Mouse (Mus musculus): ENCODE measurements at regions not wholly inside any gene's neighbourhood (a gene's known extent, or its start where the extent isn't known, plus 50 kb on each side); places are given as distances from the start of the nearest gene placed in this dataset.

- H3K4me2 ChIP-seq (replicated peaks): peak overlapping the region; percentile 44
- ATAC-seq (replicated peaks): peak; percentile 87
- H3K4me3 ChIP-seq: peak overlapping the region; percentile 24
- H3K36me3 ChIP-seq: no peaks in the 10 kb centered on the region
- under 1% methylated on average over 23 of the region's 23 CpGs for WGBS
- peaks cover 3% of the 10 kb centered on the region; the same call in 1 of the 2 replicates for H3K4me1 ChIP-seq
- H3K27ac ChIP-seq (replicated peaks): no peak overlapping the region
- H3K9ac ChIP-seq (replicated peaks): peak overlapping the region; percentile 24
- H3K9me3 ChIP-seq: no peaks in the 10 kb centered on the region
- H3K27me3 ChIP-seq: peaks cover 35% of the 10 kb centered on the region
These were observed 100.7 kb downstream of the Chic2 start for GRCm38 (mm10) chr5:74943737-74944403.

GRCm38 (mm10) chr5:74941426-74941825 lies 103.1 kb downstream of the Chic2 start:
- H3K9ac ChIP-seq (replicated peaks): no peak overlapping the region
- H3K9me3 ChIP-seq: no peaks in the 10 kb centered on the region
- H3K27ac ChIP-seq (replicated peaks): no peak overlapping the region
- H3K4me2 ChIP-seq (replicated peaks): no peak overlapping the region
- ATAC-seq (replicated peaks): no peak
- H3K4me3 ChIP-seq: no peak overlapping the region
- H3K36me3 ChIP-seq: no peaks in the 10 kb centered on the region
- WGBS: 2% methylated on average over 13 of the region's 13 CpGs
- H3K27me3 ChIP-seq: peaks cover 32% of the 10 kb centered on the region
- peaks cover 3% of the 10 kb centered on the region; the same call in 1 of the 2 replicates for H3K4me1 ChIP-seq

- Histone ChIP-seq H3K4me3 (no peak overlapping the region), H3K9ac (replicated peaks) (no peak overlapping the region), H3K27ac (replicated peaks) (no peak overlapping the region), H3K4me1 (no peaks in the 10 kb centered on the region), H3K36me3 (no peaks in the 10 kb centered on the region), H3K9me3 (no peaks in the 10 kb centered on the region), H3K27me3 (peaks cover 10% of the 10 kb centered on the region; the same call in 1 of the 2 replicates), H3K4me2 (replicated peaks) (no peak overlapping the region)
- ATAC-seq (replicated peaks): no peak
- WGBS: 45% methylated on average over 7 of the region's 7 CpGs
These were observed 107.1 kb downstream of the Chic2 start for GRCm38 (mm10) chr5:74937416-74937940.

- Histone ChIP-seq H3K27ac (replicated peaks) (no peak overlapping the region), H3K9ac (replicated peaks) (no peak overlapping the region), H3K9me3 (no peaks in the 10 kb centered on the region), H3K27me3 (peaks cover 5% of the 10 kb centered on the region; the same call in 1 of the 2 replicates), H3K4me1 (no peaks in the 10 kb centered on the region), H3K4me3 (no peak overlapping the region), H3K4me2 (replicated peaks) (no peak overlapping the region), H3K36me3 (no peaks in the 10 kb centered on the region)
- ATAC-seq (replicated peaks): no peak
- WGBS: 90% methylated on average over 5 of the region's 5 CpGs
These were observed 108.5 kb downstream of the Chic2 start for GRCm38 (mm10) chr5:74936087-74936486.

GRCm38 (mm10) chr5:74935676-74936075 lies 108.9 kb downstream of the Chic2 start:
- Histone ChIP-seq H3K27ac (replicated peaks) (no peak overlapping the region), H3K4me2 (replicated peaks) (no peak overlapping the region), H3K36me3 (no peaks in the 10 kb centered on the region), H3K9me3 (no peaks in the 10 kb centered on the region), H3K27me3 (peaks cover 1% of the 10 kb centered on the region; the same call in 1 of the 2 replicates), H3K4me3 (no peak overlapping the region), H3K9ac (replicated peaks) (no peak overlapping the region), H3K4me1 (no peaks in the 10 kb centered on the region)
- ATAC-seq (replicated peaks): no peak
- WGBS: 88% methylated on average over 8 of the region's 8 CpGs

- no peak for ATAC-seq (replicated peaks)
- H3K4me1 ChIP-seq: no peaks in the 10 kb centered on the region
- 91% methylated on average over 3 of the region's 3 CpGs for WGBS
- no peak overlapping the region for H3K4me2 ChIP-seq (replicated peaks)
- no peaks in the 10 kb centered on the region for H3K27me3 ChIP-seq
- H3K27ac ChIP-seq (replicated peaks): no peak overlapping the region
- no peaks in the 10 kb centered on the region for H3K9me3 ChIP-seq
- no peaks in the 10 kb centered on the region for H3K36me3 ChIP-seq
- no peak overlapping the region for H3K9ac ChIP-seq (replicated peaks)
- no peak overlapping the region for H3K4me3 ChIP-seq
These were observed 111.3 kb downstream of the Chic2 start for GRCm38 (mm10) chr5:74933276-74933675.

GRCm38 (mm10) chr5:74932206-74932605 lies 112.4 kb downstream of the Chic2 start:
- Histone ChIP-seq H3K4me3 (no peak overlapping the region), H3K27me3 (no peaks in the 10 kb centered on the region), H3K4me1 (no peaks in the 10 kb centered on the region), H3K9ac (replicated peaks) (no peak overlapping the region), H3K27ac (replicated peaks) (no peak overlapping the region), H3K36me3 (no peaks in the 10 kb centered on the region), H3K4me2 (replicated peaks) (no peak overlapping the region), H3K9me3 (no peaks in the 10 kb centered on the region)
- WGBS: 88% methylated on average over 13 of the region's 13 CpGs
- ATAC-seq (replicated peaks): no peak

- Histone ChIP-seq H3K4me3 (no peak overlapping the region), H3K4me1 (no peaks in the 10 kb centered on the region), H3K27ac (replicated peaks) (no peak overlapping the region), H3K36me3 (no peaks in the 10 kb centered on the region), H3K4me2 (replicated peaks) (no peak overlapping the region), H3K9me3 (no peaks in the 10 kb centered on the region), H3K27me3 (no peaks in the 10 kb centered on the region), H3K9ac (replicated peaks) (no peak overlapping the region)
- 90% methylated on average over 12 of the region's 12 CpGs for WGBS
- no peak for ATAC-seq (replicated peaks)
These were observed 112.8 kb downstream of the Chic2 start for GRCm38 (mm10) chr5:74931765-74932164.

- Histone ChIP-seq H3K9me3 (no peaks in the 10 kb centered on the region), H3K4me2 (replicated peaks) (no peak overlapping the region), H3K4me3 (no peak overlapping the region), H3K27ac (replicated peaks) (no peak overlapping the region), H3K36me3 (no peaks in the 10 kb centered on the region), H3K27me3 (no peaks in the 10 kb centered on the region), H3K9ac (replicated peaks) (no peak overlapping the region), H3K4me1 (no peaks in the 10 kb centered on the region)
- 82% methylated on average over 2 of the region's 2 CpGs for WGBS
- no peak for ATAC-seq (replicated peaks)
These were observed 117.0 kb downstream of the Chic2 start for GRCm38 (mm10) chr5:74927543-74927942.

- H3K9me3 ChIP-seq: no peaks in the 10 kb centered on the region
- H3K27ac ChIP-seq (replicated peaks): no peak overlapping the region
- ATAC-seq (replicated peaks): no peak
- no peak overlapping the region for H3K4me3 ChIP-seq
- no peak overlapping the region for H3K9ac ChIP-seq (replicated peaks)
- 90% methylated on average over 10 of the region's 10 CpGs for whole genome bisulfite sequencing
- H3K4me2 ChIP-seq (replicated peaks): no peak overlapping the region
- no peaks in the 10 kb centered on the region for H3K36me3 ChIP-seq
- no peaks in the 10 kb centered on the region for H3K27me3 ChIP-seq
- H3K4me1 ChIP-seq: no peaks in the 10 kb centered on the region
These were observed 118.8 kb downstream of the Chic2 start for GRCm38 (mm10) chr5:74925769-74926168.

- H3K9me3 ChIP-seq: no peaks in the 10 kb centered on the region
- 87% methylated on average over 4 of the region's 4 CpGs for WGBS
- H3K27ac ChIP-seq (replicated peaks): no peak overlapping the region
- no peaks in the 10 kb centered on the region for H3K4me1 ChIP-seq
- no peak overlapping the region for H3K4me2 ChIP-seq (replicated peaks)
- no peak overlapping the region for H3K9ac ChIP-seq (replicated peaks)
- ATAC-seq (replicated peaks): no peak
- H3K4me3 ChIP-seq: no peak overlapping the region
- no peaks in the 10 kb centered on the region for H3K27me3 ChIP-seq
- no peaks in the 10 kb centered on the region for H3K36me3 ChIP-seq
These were observed 120.5 kb downstream of the Chic2 start for GRCm38 (mm10) chr5:74924031-74924533.

GRCm38 (mm10) chr5:74923337-74923736 lies 121.2 kb downstream of the Chic2 start:
- Histone ChIP-seq H3K4me1 (no peaks in the 10 kb centered on the region), H3K27me3 (no peaks in the 10 kb centered on the region), H3K9me3 (no peaks in the 10 kb centered on the region), H3K9ac (replicated peaks) (no peak overlapping the region), H3K4me3 (no peak overlapping the region), H3K36me3 (no peaks in the 10 kb centered on the region), H3K4me2 (replicated peaks) (no peak overlapping the region), H3K27ac (replicated peaks) (no peak overlapping the region)
- no peak for ATAC-seq (replicated peaks)
- WGBS: 79% methylated on average over 2 of the region's 2 CpGs

- H3K4me1 ChIP-seq: no peaks in the 10 kb centered on the region
- H3K9me3 ChIP-seq: no peaks in the 10 kb centered on the region
- H3K36me3 ChIP-seq: no peaks in the 10 kb centered on the region
- no peak for ATAC-seq (replicated peaks)
- H3K27ac ChIP-seq (replicated peaks): no peak overlapping the region
- no peak overlapping the region for H3K9ac ChIP-seq (replicated peaks)
- WGBS: 91% methylated on average over 6 of the region's 6 CpGs
- no peak overlapping the region for H3K4me3 ChIP-seq
- no peak overlapping the region for H3K4me2 ChIP-seq (replicated peaks)
- no peaks in the 10 kb centered on the region for H3K27me3 ChIP-seq
These were observed 121.7 kb downstream of the Chic2 start for GRCm38 (mm10) chr5:74922881-74923280.
